Mouse (Mus musculus) stomach, postnatal 0 days (tissue): ENCODE measurements around the gene Igsf9b.

Source experiments
- CTCF ChIP-seq: IDR thresholded peaks from 2 replicates; pipeline ENCODE4 v1.5.1; 2016; ENCODE audit warnings: antibody characterized with exemption, low read depth, mild to moderate bottlenecking, moderate library complexity
- EP300 ChIP-seq: optimal IDR thresholded peaks from 2 replicates; pipeline ENCODE3; 2016; ENCODE audit warnings: antibody characterized with exemption

DNA sequence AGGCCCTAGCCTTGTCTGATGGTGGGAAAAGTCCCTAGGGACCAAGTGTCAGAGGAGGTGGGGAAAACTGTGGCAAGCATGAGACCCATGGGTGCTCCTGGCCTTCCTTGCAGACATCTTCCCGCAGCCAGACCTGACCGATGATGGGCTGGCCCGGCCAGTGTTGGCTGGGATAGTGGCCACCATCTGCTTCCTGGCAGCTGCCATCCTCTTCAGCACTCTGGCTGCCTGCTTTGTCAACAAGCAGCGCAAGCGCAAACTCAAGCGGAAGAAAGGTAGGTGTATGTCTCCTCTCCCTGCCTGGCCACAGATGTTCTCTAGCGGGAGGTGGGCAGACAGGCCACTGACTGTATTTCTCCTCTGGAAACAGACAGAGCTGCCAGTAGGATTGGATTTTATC is 32.5 kb downstream of the Igsf9b start:
- TF ChIP-seq CTCF: no peak
- TF ChIP-seq EP300: no peak
